Mouse (Mus musculus) naive thymus-derived CD4-positive, alpha-beta T cell, adult 2 months (primary cell): ENCODE measurements around the gene Lipe.
A peak's percentile ranks its signal among the peaks of the same experiment; 100 is the strongest.
"Not testable (repeated sequence)": the region's sequence is repeated elsewhere in the genome, so short reads cannot be mapped to it uniquely, and the experiment has no call there.

Experiments
- DNase-seq: peaks from one replicate; pipeline ENCODE4 v3.0.0-alpha.2; 2011; ENCODE audit warnings: low read depth

The Lipe gene

GRCm38 (mm10) chr7:25398610-25399009 is at the start of gene Lipe:
Lipe (minus strand) TSS chr7:25398710.
- DNase-seq = no peak

GRCm38 (mm10) chr7:25440816-25441153 is 42.3 kb upstream of the Lipe start:
- no peak for DNase-seq

- DNase-seq = no peak
These were observed 41.7 kb upstream of the Lipe start for GRCm38 (mm10) chr7:25439978-25440815.

- DNase-seq = no peak
These were observed 40.8 kb upstream of the Lipe start for GRCm38 (mm10) chr7:25439124-25439822.

- no peak for DNase-seq
These were observed 38.2 kb upstream of the Lipe start for GRCm38 (mm10) chr7:25436704-25437103.

- no peak for DNase-seq
These were observed 37.7 kb upstream of the Lipe start for GRCm38 (mm10) chr7:25436226-25436625.

- no peak for DNase-seq
These were observed 37.0 kb upstream of the Lipe start for GRCm38 (mm10) chr7:25435546-25435851.

- no peak for DNase-seq
These were observed 36.4 kb upstream of the Lipe start for GRCm38 (mm10) chr7:25434654-25435545.

- DNase-seq = no peak
These were observed 35.5 kb upstream of the Lipe start for GRCm38 (mm10) chr7:25433781-25434560.

GRCm38 (mm10) chr7:25433007-25433541 is 34.6 kb upstream of the Lipe start:
- no peak for DNase-seq

GRCm38 (mm10) chr7:25432381-25432780 is 33.9 kb upstream of the Lipe start:
- DNase-seq = no peak

GRCm38 (mm10) chr7:25429886-25430784 is 31.6 kb upstream of the Lipe start:
- no peak for DNase-seq

- DNase-seq = no peak
These were observed 29.8 kb upstream of the Lipe start for GRCm38 (mm10) chr7:25428321-25428720.

- DNase-seq = no peak
These were observed 28.6 kb upstream of the Lipe start for GRCm38 (mm10) chr7:25427144-25427543.

- DNase-seq = not testable (repeated sequence)
These were observed 27.9 kb upstream of the Lipe start for GRCm38 (mm10) chr7:25426380-25426779.

GRCm38 (mm10) chr7:25424429-25424828 is 25.9 kb upstream of the Lipe start:
- peak; percentile 90 for DNase-seq

- no peak for DNase-seq
These were observed 23.9 kb upstream of the Lipe start for GRCm38 (mm10) chr7:25422286-25422841.

GRCm38 (mm10) chr7:25419943-25420342 is 21.4 kb upstream of the Lipe start:
- no peak for DNase-seq

- no peak for DNase-seq
These were observed 21.0 kb upstream of the Lipe start for GRCm38 (mm10) chr7:25419536-25419935.

GRCm38 (mm10) chr7:25417597-25417996 is 19.1 kb upstream of the Lipe start:
- no peak for DNase-seq
